Mouse (Mus musculus) olfactory bulb, adult 2 months (tissue): ENCODE results near the gene Slc16a11.

Source experiments
- CTCF ChIP-seq: fragments of 200-500 bp; IDR thresholded peaks from 2 replicates; pipeline ENCODE4 v1.5.1; 2012; ENCODE audit warnings: low read depth, mild to moderate bottlenecking, low read length, moderate library complexity; ENCODE audit not compliant: insufficient read depth
- POLR2A ChIP-seq: fragments of 200-500 bp; IDR thresholded peaks from 2 replicates; pipeline ENCODE4 v1.6.1; 2012; ENCODE audit warnings: mild to moderate bottlenecking, low read depth, low read length, moderate library complexity; ENCODE audit not compliant: insufficient read depth

GRCm38 (mm10) chr11:70191188-70191587 lies 21.4 kb upstream of the Slc16a11 start:
- TF ChIP-seq CTCF (no peak), POLR2A (no peak)
